Mouse (Mus musculus) CH12.LX (cell line): Measurements from ENCODE around the gene G6pc.

Source experiments
- CHD2 ChIP-seq: IDR thresholded peaks from 2 replicates; pipeline ENCODE4 v1.6.1; 2011; ENCODE audit warnings: low read length, improper control_type of control experiment
- CTCF ChIP-seq, 2 experiments: IDR thresholded peaks in 1 of 2; conservative IDR thresholded peaks in 1 of 2; 2 replicates each; pipeline ENCODE4 v1.5.1; 2011 to 2012; ENCODE audit warnings: low read depth in 2 of 2, low read length in 2 of 2, improper control_type of control experiment in 1 of 2, inconsistent platforms in 1 of 2, mild to moderate bottlenecking in 1 of 2, moderate library complexity in 1 of 2
- EP300 ChIP-seq: IDR thresholded peaks from 2 replicates; pipeline ENCODE4 v1.6.1; 2011; ENCODE audit warnings: low read length, improper control_type of control experiment
- MAFK ChIP-seq: IDR thresholded peaks from 2 replicates; pipeline ENCODE4 v1.6.1; 2011; ENCODE audit warnings: low read length, improper control_type of control experiment; ENCODE audit not compliant: insufficient replicate concordance
- MAX ChIP-seq: IDR thresholded peaks from 2 replicates; pipeline ENCODE4 v1.6.1; 2011; ENCODE audit warnings: low read length, improper control_type of control experiment
- POLR2A ChIP-seq: IDR thresholded peaks from 2 replicates; pipeline ENCODE4 v1.6.1; 2011; ENCODE audit warnings: low read depth, mild to moderate bottlenecking, improper control_type of control experiment, low read length
- SMC3 ChIP-seq: IDR thresholded peaks from 2 replicates; pipeline ENCODE4 v1.6.1; 2011; ENCODE audit warnings: low read depth, low read length, improper control_type of control experiment
- TBP ChIP-seq: conservative IDR thresholded peaks from 2 replicates; pipeline ENCODE4 v1.6.1; 2011; ENCODE audit warnings: low read depth, low read length, improper control_type of control experiment
- TCF12 ChIP-seq: IDR thresholded peaks from 2 replicates; pipeline ENCODE4 v1.6.1; 2014; ENCODE audit warnings: low read depth, mild to moderate bottlenecking, inconsistent platforms, low read length, improper control_type of control experiment
- USF1 ChIP-seq: IDR thresholded peaks from 2 replicates; pipeline ENCODE4 v1.6.1; 2014; ENCODE audit warnings: low read depth, mild to moderate bottlenecking, inconsistent platforms, low read length, improper control_type of control experiment

GRCm38 (mm10) chr11:101323609-101324008 is 43.8 kb upstream of the G6pc start:
- TF ChIP-seq CTCF (conservative IDR thresholded peaks at IDR 0.05 in 1 of 2, IDR thresholded peaks at IDR 0.05 in 1 of 2; ENCODE audit: low read depth in 2 of 2, low read length in 2 of 2) (peak; percentile 84), SMC3 (peak; percentile 82), POLR2A (no peak; the same call in 1 of the 2 replicates), TCF12 (no peak), TBP (no peak), USF1 (no peak), MAFK (no peak), EP300 (no peak), CHD2 (no peak), MAX (no peak)
